Mouse (Mus musculus): ENCODE results near the gene Calml4. TPM values are rescaled to one million over a fixed set of nuclear protein-coding genes. Genes with fewer than 3 reads are reported as not detected.
"Not testable (repeated sequence)": the region's sequence is repeated elsewhere in the genome, so short reads cannot be mapped to it uniquely, and the experiment has no call there.

Gene Calml4
- total RNA-seq, 1 experiment from 2014 or later = 6.6 TPM

GRCm38 (mm10) chr9:62860102-62860501 is 2.2 kb downstream of the Calml4 start:
- ATAC-seq (replicated peaks in 1 of 2; ENCODE audit: insufficient read depth in 1 of 2, low FRiP score in 2 of 2, low TSS enrichment in 1 of 2, low read depth in 1 of 2, poor library complexity in 2 of 2, severe bottlenecking in 2 of 2) = not testable (repeated sequence)

- ATAC-seq (replicated peaks in 1 of 2; ENCODE audit: insufficient read depth in 1 of 2, low FRiP score in 2 of 2, low TSS enrichment in 1 of 2, low read depth in 1 of 2, poor library complexity in 2 of 2, severe bottlenecking in 2 of 2) = no peak
These were observed 3.0 kb downstream of the Calml4 start for GRCm38 (mm10) chr9:62860866-62861265.

DNA sequence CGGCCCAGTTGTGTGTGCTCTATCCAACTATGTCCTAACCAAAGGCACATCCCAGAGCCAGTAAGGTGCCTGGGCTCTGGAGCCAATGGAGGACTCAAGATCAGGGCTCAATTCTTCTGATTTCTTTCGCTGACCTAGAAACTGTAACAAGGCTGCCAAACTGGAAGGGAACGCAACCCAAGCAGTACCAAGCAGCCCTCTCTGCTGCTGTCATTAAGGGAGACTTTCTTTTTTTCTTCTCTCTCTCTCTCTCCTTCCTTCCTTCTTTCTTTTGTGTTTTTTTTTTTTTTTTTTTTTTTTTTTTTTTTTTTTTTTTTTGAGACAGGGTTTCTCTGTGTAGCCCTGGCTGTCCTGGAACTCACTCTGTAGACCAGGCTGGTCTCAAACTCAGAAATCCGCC is 11.4 kb downstream of the Calml4 start:
- not testable (repeated sequence) for ATAC-seq (replicated peaks in 1 of 2; ENCODE audit: insufficient read depth in 1 of 2, low FRiP score in 2 of 2, low TSS enrichment in 1 of 2, low read depth in 1 of 2, poor library complexity in 2 of 2, severe bottlenecking in 2 of 2)

DNA sequence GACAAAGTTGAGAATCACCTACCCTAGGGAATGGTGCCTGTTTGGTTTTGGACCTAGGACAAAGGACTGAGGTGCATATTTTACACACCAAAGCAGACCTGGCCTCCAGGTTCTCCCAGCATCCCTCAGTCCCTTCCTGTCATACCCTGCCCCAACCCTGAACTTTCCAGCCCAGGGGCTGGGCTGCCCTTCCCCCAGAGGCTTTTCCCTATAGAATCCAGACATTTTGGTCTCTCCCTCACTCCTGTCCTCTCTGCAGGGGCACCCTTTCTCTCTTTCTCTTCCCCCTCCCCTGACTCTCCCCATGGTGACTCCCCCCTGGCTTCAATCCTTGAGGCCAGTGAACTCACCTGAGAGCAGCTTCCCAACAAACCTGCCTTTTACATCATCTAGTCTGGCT is 12.8 kb downstream of the Calml4 start:
- no peak for ATAC-seq (replicated peaks in 1 of 2; ENCODE audit: insufficient read depth in 1 of 2, low FRiP score in 2 of 2, low TSS enrichment in 1 of 2, low read depth in 1 of 2, poor library complexity in 2 of 2, severe bottlenecking in 2 of 2)

- no peak for ATAC-seq (replicated peaks in 1 of 2; ENCODE audit: insufficient read depth in 1 of 2, low FRiP score in 2 of 2, low TSS enrichment in 1 of 2, low read depth in 1 of 2, poor library complexity in 2 of 2, severe bottlenecking in 2 of 2)
These were observed 19.2 kb downstream of the Calml4 start for GRCm38 (mm10) chr9:62876966-62877616.

DNA sequence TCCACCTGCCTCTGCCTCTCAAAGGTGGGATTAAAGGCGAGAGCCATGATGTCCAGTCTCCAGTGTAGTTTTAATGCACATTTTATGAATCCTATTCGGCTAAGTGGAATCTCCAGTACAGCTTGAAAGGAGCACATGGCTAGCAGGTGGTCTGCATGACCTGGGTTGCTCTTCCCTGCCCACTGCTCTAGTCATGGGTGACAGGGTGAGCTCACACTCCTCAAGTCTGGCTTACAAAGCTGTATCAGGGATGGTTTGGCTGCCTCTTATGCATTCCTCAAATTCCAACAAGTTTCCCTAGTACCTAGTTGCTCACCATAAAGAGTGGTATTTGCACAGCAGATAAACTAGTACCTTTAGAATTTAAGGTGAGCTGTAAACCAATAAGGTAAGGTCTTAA is 19.9 kb downstream of the Calml4 start:
- no peak for ATAC-seq (replicated peaks in 1 of 2; ENCODE audit: insufficient read depth in 1 of 2, low FRiP score in 2 of 2, low TSS enrichment in 1 of 2, low read depth in 1 of 2, poor library complexity in 2 of 2, severe bottlenecking in 2 of 2)

DNA sequence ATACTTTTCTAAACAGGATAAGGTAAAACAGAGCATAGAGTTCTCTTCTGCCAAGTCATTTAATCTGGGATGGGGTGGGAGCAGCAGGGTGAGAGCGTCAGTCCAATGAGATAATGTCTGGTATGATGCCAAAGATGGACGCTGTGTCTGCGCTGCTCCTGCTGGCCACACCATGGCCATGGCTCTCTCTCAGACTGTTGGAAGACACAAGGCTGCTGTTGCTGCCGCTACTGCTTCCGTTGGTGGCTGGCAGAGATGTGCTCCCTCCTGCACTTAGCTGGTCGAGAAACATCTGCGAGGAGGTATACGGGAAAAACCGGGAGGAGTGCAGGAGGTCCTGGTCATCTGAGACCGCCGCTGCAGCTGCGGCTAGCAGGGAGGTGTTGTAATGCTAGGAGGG is 24.0 kb downstream of the Calml4 start:
- no peak for ATAC-seq (replicated peaks in 1 of 2; ENCODE audit: insufficient read depth in 1 of 2, low FRiP score in 2 of 2, low TSS enrichment in 1 of 2, low read depth in 1 of 2, poor library complexity in 2 of 2, severe bottlenecking in 2 of 2)

DNA sequence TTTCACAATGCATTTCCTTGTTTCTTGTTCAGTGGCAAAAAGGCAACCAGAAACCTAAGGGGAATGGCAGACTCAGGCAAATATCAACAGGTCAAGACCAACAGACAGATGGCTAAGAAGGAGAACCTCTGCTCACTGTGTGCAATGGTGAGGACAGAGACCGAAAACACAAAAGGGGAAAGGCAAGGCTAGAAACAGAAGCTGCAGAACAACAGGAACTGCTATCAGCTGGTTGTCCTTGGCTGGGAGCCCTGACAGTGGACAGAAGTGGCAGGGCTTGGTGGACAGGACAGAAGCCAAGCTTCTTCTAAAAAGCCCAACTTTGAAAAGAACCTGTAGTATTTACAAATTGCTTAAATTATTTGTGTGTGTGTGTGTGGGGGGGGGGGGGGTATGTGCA is 36.6 kb downstream of the Calml4 start:
- no peak for ATAC-seq (replicated peaks in 1 of 2; ENCODE audit: insufficient read depth in 1 of 2, low FRiP score in 2 of 2, low TSS enrichment in 1 of 2, low read depth in 1 of 2, poor library complexity in 2 of 2, severe bottlenecking in 2 of 2)

GRCm38 (mm10) chr9:62901736-62902135 is 43.9 kb downstream of the Calml4 start:
- no peak for ATAC-seq (replicated peaks in 1 of 2; ENCODE audit: insufficient read depth in 1 of 2, low FRiP score in 2 of 2, low TSS enrichment in 1 of 2, low read depth in 1 of 2, poor library complexity in 2 of 2, severe bottlenecking in 2 of 2)

DNA sequence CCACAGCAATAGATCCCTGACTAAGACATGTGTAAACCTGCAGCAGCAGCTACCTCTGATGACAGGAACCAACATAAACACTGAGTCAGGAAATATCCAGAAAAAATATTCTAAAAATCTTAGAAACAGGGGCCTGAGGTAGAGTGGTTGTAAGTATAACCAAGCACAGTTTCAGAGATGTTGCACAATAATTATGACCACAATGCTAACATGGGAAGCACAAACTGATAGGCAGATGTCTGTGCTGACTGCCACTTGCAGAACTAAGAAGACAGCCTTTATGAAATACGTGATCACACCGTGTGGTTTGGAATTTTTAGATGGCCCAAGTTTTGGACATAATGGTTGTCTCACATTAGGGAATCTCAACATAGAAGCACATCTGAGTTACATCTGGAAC is 46.0 kb downstream of the Calml4 start:
- ATAC-seq (replicated peaks in 1 of 2; ENCODE audit: insufficient read depth in 1 of 2, low FRiP score in 2 of 2, low TSS enrichment in 1 of 2, low read depth in 1 of 2, poor library complexity in 2 of 2, severe bottlenecking in 2 of 2) = no peak

- ATAC-seq (replicated peaks in 1 of 2; ENCODE audit: insufficient read depth in 1 of 2, low FRiP score in 2 of 2, low TSS enrichment in 1 of 2, low read depth in 1 of 2, poor library complexity in 2 of 2, severe bottlenecking in 2 of 2) = no peak
These were observed 47.2 kb downstream of the Calml4 start for GRCm38 (mm10) chr9:62905039-62905438.

GRCm38 (mm10) chr9:62913390-62914069 is 55.6 kb downstream of the Calml4 start:
- ATAC-seq (replicated peaks in 1 of 2; ENCODE audit: insufficient read depth in 1 of 2, low FRiP score in 2 of 2, low TSS enrichment in 1 of 2, low read depth in 1 of 2, poor library complexity in 2 of 2, severe bottlenecking in 2 of 2) = no peak

DNA sequence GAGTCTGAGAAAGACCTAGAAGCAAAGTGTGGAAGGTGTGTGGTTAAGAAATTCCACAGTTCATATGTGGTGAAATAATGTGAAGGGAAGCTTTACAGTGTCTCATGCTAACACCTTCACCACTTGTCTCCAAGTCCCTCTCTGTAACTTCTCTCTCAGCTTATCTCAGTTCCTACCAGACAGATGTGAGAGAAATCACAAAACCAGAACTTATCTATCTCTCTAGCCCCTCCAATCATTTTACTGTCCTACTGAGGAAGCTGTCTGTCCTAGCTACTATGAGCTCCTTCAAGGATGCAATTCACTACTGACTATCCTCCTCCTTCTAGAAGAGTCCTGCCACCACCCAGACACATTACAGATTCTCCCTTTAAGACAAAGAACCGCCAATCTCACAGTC is 59.2 kb downstream of the Calml4 start:
- no peak for ATAC-seq (replicated peaks in 1 of 2; ENCODE audit: insufficient read depth in 1 of 2, low FRiP score in 2 of 2, low TSS enrichment in 1 of 2, low read depth in 1 of 2, poor library complexity in 2 of 2, severe bottlenecking in 2 of 2)

- peak; percentile 42 to 62; a peak in 3 of 4 replicates for ATAC-seq (replicated peaks in 1 of 2; ENCODE audit: insufficient read depth in 1 of 2, low FRiP score in 2 of 2, low TSS enrichment in 1 of 2, low read depth in 1 of 2, poor library complexity in 2 of 2, severe bottlenecking in 2 of 2)
These were observed 63.0 kb downstream of the Calml4 start for GRCm38 (mm10) chr9:62920877-62921276.

GRCm38 (mm10) chr9:62924886-62925610 is 67.2 kb downstream of the Calml4 start:
- no peak for ATAC-seq (replicated peaks in 1 of 2; ENCODE audit: insufficient read depth in 1 of 2, low FRiP score in 2 of 2, low TSS enrichment in 1 of 2, low read depth in 1 of 2, poor library complexity in 2 of 2, severe bottlenecking in 2 of 2)

Data from hematopoietic stem cell, adult 5-6 weeks (primary cell).